Mouse (Mus musculus) retina, adult 2 months (tissue): ENCODE data around the gene Slco2a1.

Experiments
- DNase-seq: peaks from one replicate; pipeline ENCODE4 v3.0.0-alpha.2; 2012; ENCODE audit warnings: low read depth, low spot score

The Slco2a1 gene

GRCm38 (mm10) chr9:103083405-103083804 lies 94.9 kb downstream of the Slco2a1 start:
- no peak for DNase-seq

GRCm38 (mm10) chr9:103086736-103087135 lies 98.2 kb downstream of the Slco2a1 start:
- no peak for DNase-seq

GRCm38 (mm10) chr9:103087301-103087700 lies 98.8 kb downstream of the Slco2a1 start:
- DNase-seq = no peak

- DNase-seq = no peak
These were observed 100.1 kb downstream of the Slco2a1 start for GRCm38 (mm10) chr9:103088661-103089060.

GRCm38 (mm10) chr9:103090116-103090875 lies 101.8 kb downstream of the Slco2a1 start:
- DNase-seq = no peak

- DNase-seq = no peak
These were observed 102.7 kb downstream of the Slco2a1 start for GRCm38 (mm10) chr9:103091039-103091883.

- DNase-seq = peak; percentile 68
These were observed 103.7 kb downstream of the Slco2a1 start for GRCm38 (mm10) chr9:103092248-103092647.

- no peak for DNase-seq
These were observed 105.2 kb downstream of the Slco2a1 start for GRCm38 (mm10) chr9:103093681-103094080.

GRCm38 (mm10) chr9:103108341-103108798 lies 119.9 kb downstream of the Slco2a1 start:
- peak; percentile 55 for DNase-seq

- DNase-seq = no peak
These were observed 120.6 kb downstream of the Slco2a1 start for GRCm38 (mm10) chr9:103108943-103109670.

GRCm38 (mm10) chr9:103109911-103110310 lies 121.4 kb downstream of the Slco2a1 start:
- no peak for DNase-seq

GRCm38 (mm10) chr9:103110727-103111501 lies 122.4 kb downstream of the Slco2a1 start:
- DNase-seq = no peak

GRCm38 (mm10) chr9:103111621-103112470 lies 123.3 kb downstream of the Slco2a1 start, which contains the start of gene Rab6b:
Gene Rab6b (plus strand): TSS chr9:103111787.
- DNase-seq = peak; percentile 52

GRCm38 (mm10) chr9:103112471-103113271 lies 124.2 kb downstream of the Slco2a1 start:
- peak; percentile 23 for DNase-seq

GRCm38 (mm10) chr9:103113351-103113750 lies 124.8 kb downstream of the Slco2a1 start:
- no peak for DNase-seq

GRCm38 (mm10) chr9:103114326-103114725 lies 125.8 kb downstream of the Slco2a1 start:
- DNase-seq = no peak

- no peak for DNase-seq
These were observed 126.4 kb downstream of the Slco2a1 start for GRCm38 (mm10) chr9:103114901-103115300.

GRCm38 (mm10) chr9:103116941-103117340 lies 128.4 kb downstream of the Slco2a1 start:
- no peak for DNase-seq

- no peak for DNase-seq
These were observed 129.0 kb downstream of the Slco2a1 start for GRCm38 (mm10) chr9:103117495-103117894.
